Mouse (Mus musculus) cortical plate, adult 2 months (tissue): Measurements from ENCODE around the gene 4930544D05Rik. TPM values are rescaled to one million over a fixed set of nuclear protein-coding genes. Genes with fewer than 3 reads are reported as not detected.
A peak's percentile ranks its signal among the peaks of the same experiment; 100 is the strongest.
"Not testable (repeated sequence)": the region's sequence is repeated elsewhere in the genome, so short reads cannot be mapped to it uniquely, and the experiment has no call there.

Experiments
- H3K27ac ChIP-seq: fragments of 200-500 bp; 2 replicates; pipeline ENCODE4 v1.5.1; 2012; ENCODE audit warnings: low read length, control low read depth, inconsistent platforms; ENCODE audit not compliant: insufficient read depth
- H3K4me1 ChIP-seq: fragments of 200-500 bp; 2 replicates; pipeline ENCODE4 v1.6.1; 2011; ENCODE audit warnings: low read length; ENCODE audit not compliant: control insufficient read depth, insufficient read depth
- H3K4me3 ChIP-seq: fragments of 200-500 bp; 2 replicates; pipeline ENCODE4 v1.5.1; 2011; ENCODE audit warnings: mild to moderate bottlenecking, low read length, control low read depth; ENCODE audit not compliant: insufficient read depth
- CTCF ChIP-seq: fragments of 200-500 bp; IDR thresholded peaks from 2 replicates; pipeline ENCODE4 v1.5.1; 2011; ENCODE audit warnings: mild to moderate bottlenecking, control low read depth, low read length; ENCODE audit not compliant: insufficient read depth; ENCODE audit errors: extremely low read depth
- POLR2A ChIP-seq: fragments of 200-500 bp; IDR thresholded peaks from 2 replicates; pipeline ENCODE4 v1.6.1; 2011; ENCODE audit warnings: mild to moderate bottlenecking, low read length, control low read depth; ENCODE audit not compliant: insufficient read depth; ENCODE audit errors: extremely low read depth
- polyA plus RNA-seq: library from polyadenylated mRNA; depleted of rRNA; stranded (reverse); fragments of >200 nt; gene quantifications from 2 replicates; pipeline ENCODE4 v1.2.3, GENCODE M21; 2012; rRNA removed

Gene 4930544D05Rik
- not detected in 2 replicates for polyA plus RNA-seq

- no peak within 1 kb of the TSS for H3K27ac ChIP-seq
- TF ChIP-seq POLR2A (no peak), CTCF (no peak)
- H3K4me3 ChIP-seq, result no peak within 1 kb of the TSS
- no peaks in the 10 kb centered on the region for H3K4me1 ChIP-seq
These were observed at the start of gene 4930544D05Rik for GRCm38 (mm10) chr11:70615516-70616093. Gene 4930544D05Rik, plus strand, starts transcription at chr11:70615848.

GRCm38 (mm10) chr11:70566586-70566985, 49.1 kb upstream of the 4930544D05Rik start:
- no peak overlapping the region for H3K4me3 ChIP-seq
- H3K27ac ChIP-seq, result peak overlapping the region; percentile 54; the same call in 1 of the 2 replicates
- peaks cover 17% of the 10 kb centered on the region for H3K4me1 ChIP-seq
- TF ChIP-seq CTCF (no peak), POLR2A (no peak)

- not testable (repeated sequence) for H3K27ac ChIP-seq, H3K4me3 ChIP-seq
- peaks cover 26% of the 10 kb centered on the region for H3K4me1 ChIP-seq
These were observed 45.0 kb upstream of the 4930544D05Rik start for GRCm38 (mm10) chr11:70570614-70571013.

DNA sequence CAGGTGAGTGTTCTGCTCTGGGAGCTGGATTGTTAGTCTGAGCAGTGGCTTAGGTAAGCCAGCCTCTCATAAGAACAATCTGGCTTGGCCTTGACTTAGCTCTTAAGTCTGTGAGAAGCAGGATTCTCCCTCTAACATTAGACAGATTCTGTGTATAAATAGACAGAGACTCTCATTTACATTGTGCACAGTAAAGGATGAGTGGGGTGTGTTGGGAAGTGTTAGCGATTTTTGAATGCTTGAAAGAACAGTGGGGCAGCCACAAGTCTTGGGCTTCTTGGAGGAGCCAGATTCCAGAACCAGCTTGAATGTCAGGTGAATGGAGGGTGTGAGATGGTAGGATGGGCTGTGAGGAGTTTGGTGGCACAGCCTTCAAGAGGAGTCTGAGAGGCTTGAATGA, 44.0 kb upstream of the 4930544D05Rik start:
- no peak overlapping the region for H3K27ac ChIP-seq
- TF ChIP-seq POLR2A (no peak), CTCF (no peak)
- H3K4me3 ChIP-seq, result no peak overlapping the region
- peaks cover 30% of the 10 kb centered on the region for H3K4me1 ChIP-seq

DNA sequence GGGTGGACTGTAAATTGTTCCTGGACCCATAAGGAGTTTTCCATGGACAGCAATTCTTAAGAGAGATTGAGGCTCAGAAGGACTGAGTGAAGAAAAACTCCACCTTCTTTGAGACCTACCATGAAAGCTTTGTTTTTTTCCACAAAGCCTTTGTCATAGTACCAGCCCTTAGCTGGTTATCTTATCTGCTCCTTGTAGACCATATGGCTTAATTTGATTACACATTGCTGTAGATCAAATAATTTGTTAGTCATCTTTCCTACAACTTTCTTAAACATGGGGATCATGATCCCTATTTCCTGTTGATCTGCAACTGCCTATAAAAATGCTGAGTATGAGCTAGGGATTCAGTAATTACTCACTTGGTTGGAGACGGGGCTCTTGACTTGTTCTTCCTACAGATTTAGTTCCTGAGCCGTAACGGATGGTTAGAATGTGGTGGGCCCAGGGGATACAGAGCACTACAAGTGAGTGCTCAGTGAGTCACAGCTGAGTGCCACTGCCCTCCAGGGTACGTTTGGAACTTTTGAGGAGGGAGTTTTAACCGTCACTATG, 43.2 kb upstream of the 4930544D05Rik start:
- H3K27ac ChIP-seq, result no peak overlapping the region
- TF ChIP-seq POLR2A (no peak), CTCF (no peak)
- peaks cover 28% of the 10 kb centered on the region for H3K4me1 ChIP-seq
- no peak overlapping the region for H3K4me3 ChIP-seq

- H3K4me1 ChIP-seq, result peaks cover 33% of the 10 kb centered on the region
- H3K27ac ChIP-seq, result 0 out of 2 replicates have a peak overlapping the region, but pooled peaks have one; percentile 20
- TF ChIP-seq POLR2A, result no peak
- TF ChIP-seq CTCF, result no peak
- H3K4me3 ChIP-seq, result no peak overlapping the region
These were observed 41.8 kb upstream of the 4930544D05Rik start for GRCm38 (mm10) chr11:70573872-70574271.

- peaks cover 43% of the 10 kb centered on the region for H3K4me1 ChIP-seq
- no peak overlapping the region; the same call in 1 of the 2 replicates for H3K27ac ChIP-seq
- no peak overlapping the region for H3K4me3 ChIP-seq
- TF ChIP-seq CTCF (no peak), POLR2A (no peak)
These were observed 38.4 kb upstream of the 4930544D05Rik start for GRCm38 (mm10) chr11:70577201-70577600.

DNA sequence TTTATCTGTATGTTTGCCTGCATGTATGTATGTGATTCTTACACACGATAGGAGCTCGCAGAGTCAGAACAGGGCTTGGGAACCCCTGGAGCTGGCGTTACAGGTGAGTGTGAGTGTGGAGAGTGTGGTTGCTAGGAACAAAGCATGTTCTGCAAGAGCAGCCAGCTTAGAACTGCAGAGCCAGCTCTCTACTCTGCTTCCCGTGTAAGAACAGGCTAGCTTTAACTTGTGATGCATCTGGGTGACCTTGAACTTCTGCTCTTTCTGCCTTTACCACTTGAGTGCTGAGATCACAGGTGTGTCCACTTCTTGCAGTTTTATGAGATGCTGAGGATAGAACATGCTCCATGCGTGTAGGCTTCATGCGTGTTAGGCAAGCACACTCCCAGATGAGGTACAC, 36.7 kb upstream of the 4930544D05Rik start:
- TF ChIP-seq CTCF, result no peak
- TF ChIP-seq POLR2A, result no peak
- no peak overlapping the region for H3K27ac ChIP-seq

DNA sequence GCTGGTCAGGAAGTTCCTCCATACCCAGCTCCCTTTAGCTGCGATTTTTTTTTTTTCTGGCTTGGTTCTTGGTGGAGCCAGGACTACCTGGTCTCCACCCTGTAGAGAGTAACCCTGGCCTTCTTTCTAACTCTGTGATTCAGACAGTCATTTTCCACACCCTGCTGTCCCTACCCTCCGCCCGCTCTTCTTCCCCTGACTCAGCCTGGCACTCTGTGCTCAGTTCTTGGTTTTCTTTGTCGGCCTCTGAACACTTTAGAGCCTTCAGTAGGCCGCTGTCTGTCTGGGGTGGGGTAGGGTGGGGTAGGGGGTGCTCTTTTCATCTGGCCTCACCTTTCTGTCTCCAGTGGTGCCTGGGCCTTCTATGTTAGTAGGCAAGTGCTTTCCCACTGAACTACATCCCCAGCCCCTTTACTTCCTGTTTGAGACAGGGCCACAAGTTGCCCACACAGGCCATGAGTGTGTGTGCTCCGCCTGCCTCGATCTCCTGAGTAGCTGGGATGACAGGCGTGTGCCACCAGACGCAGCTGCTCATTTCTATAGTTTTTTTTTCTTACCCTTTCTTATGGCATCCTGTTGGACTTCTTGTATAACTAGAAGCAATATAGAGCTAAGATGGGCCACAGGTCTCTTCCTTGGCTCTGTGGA, 35.8 kb upstream of the 4930544D05Rik start:
- Histone ChIP-seq H3K27ac (peak overlapping the region; percentile 52; the same call in 1 of the 2 replicates), H3K4me3 (no peak overlapping the region), H3K4me1 (peaks cover 53% of the 10 kb centered on the region)
- TF ChIP-seq POLR2A, result no peak

More for the DNA sequence above, 36.7 kb upstream of the 4930544D05Rik start:
- Histone ChIP-seq H3K4me3 (no peak overlapping the region), H3K4me1 (peaks cover 47% of the 10 kb centered on the region)

DNA sequence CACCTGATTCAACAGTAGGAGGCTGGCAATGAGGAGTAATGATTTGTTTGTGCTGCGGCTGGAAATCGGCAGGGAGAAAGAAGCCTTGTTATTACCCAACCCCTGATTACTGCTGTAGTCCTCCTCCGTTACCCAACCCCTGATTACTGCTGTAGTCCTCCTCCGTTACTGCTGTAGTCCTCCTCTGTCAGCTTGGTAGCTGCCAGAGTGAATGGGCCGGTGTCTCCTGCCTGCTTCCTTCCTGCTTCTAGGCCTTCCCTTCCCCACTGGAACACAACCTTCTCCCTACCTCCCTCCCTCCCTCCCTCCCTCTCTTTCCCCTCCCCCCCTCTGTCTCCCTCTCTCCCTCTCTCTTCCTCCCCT, 35.3 kb upstream of the 4930544D05Rik start:
- Histone ChIP-seq H3K27ac (peak overlapping the region; percentile 52; the same call in 1 of the 2 replicates), H3K4me1 (peaks cover 52% of the 10 kb centered on the region)

More for the DNA sequence above, 35.3 kb upstream of the 4930544D05Rik start:
- TF ChIP-seq CTCF (no peak), POLR2A (no peak)
- H3K4me3 ChIP-seq, result no peak overlapping the region
